Mouse (Mus musculus) spleen, postnatal 10 days (tissue): ENCODE measurements around the gene Acp1.

Experiments
- DNase-seq, 2 experiments: peaks; one replicate each; pipeline ENCODE4 v3.0.0; 2021 to 2022; ENCODE audit warnings: low spot score in 2 of 2

Acp1 gene

GRCm38 (mm10) chr12:30911261-30912047 is at the start of gene Acp1, which contains the start of gene Sh3yl1:
TSS of gene Acp1 (minus strand) at chr12:30911589.
TSS of gene Sh3yl1 (plus strand) at chr12:30911668.
- peak; percentile 98 for DNase-seq

GRCm38 (mm10) chr12:30944197-30944596 is 32.8 kb upstream of the Acp1 start:
- DNase-seq: no peak

- DNase-seq: no peak
Measured at GRCm38 (mm10) chr12:30943057-30943986, 31.9 kb upstream of the Acp1 start.

GRCm38 (mm10) chr12:30936899-30937298 is 25.5 kb upstream of the Acp1 start:
- DNase-seq: no peak

- DNase-seq: no peak
Measured at GRCm38 (mm10) chr12:30933299-30933698, 21.9 kb upstream of the Acp1 start.

- DNase-seq: no peak
Measured at GRCm38 (mm10) chr12:30928182-30928581, 16.8 kb upstream of the Acp1 start.

- no peak for DNase-seq
Measured at GRCm38 (mm10) chr12:30922401-30922800, 11.0 kb upstream of the Acp1 start.

- DNase-seq: no peak
Measured at GRCm38 (mm10) chr12:30912840-30913239, 1.5 kb upstream of the Acp1 start.

- peak; percentile 63 to 76 for DNase-seq
Measured at GRCm38 (mm10) chr12:30912048-30912381, 626 bp upstream of the Acp1 start.

GRCm38 (mm10) chr12:30910860-30911259 is 529 bp downstream of the Acp1 start:
- DNase-seq: peak; percentile 28 to 36

- peak; percentile 40 to 78 for DNase-seq
Measured at GRCm38 (mm10) chr12:30909881-30910280, 1.5 kb downstream of the Acp1 start.

GRCm38 (mm10) chr12:30908658-30909057 is 2.7 kb downstream of the Acp1 start:
- DNase-seq: peak; percentile 35 to 43

GRCm38 (mm10) chr12:30897039-30897438 is 14.3 kb downstream of the Acp1 start:
- DNase-seq: no peak

GRCm38 (mm10) chr12:30891438-30891837 is 20.0 kb downstream of the Acp1 start:
- DNase-seq: no peak

GRCm38 (mm10) chr12:30890067-30890466 is 21.3 kb downstream of the Acp1 start:
- DNase-seq: peak in 1 of 2 experiments; percentile 72

GRCm38 (mm10) chr12:30888003-30888402 is 23.4 kb downstream of the Acp1 start:
- no peak for DNase-seq

- DNase-seq: no peak
Measured at GRCm38 (mm10) chr12:30885891-30886290, 25.5 kb downstream of the Acp1 start.

GRCm38 (mm10) chr12:30884622-30885230 is 26.7 kb downstream of the Acp1 start:
- no peak for DNase-seq

GRCm38 (mm10) chr12:30883986-30884621 is 27.3 kb downstream of the Acp1 start, which contains the start of gene Alkal2:
TSS of gene Alkal2 (plus strand) at chr12:30884322.
- no peak for DNase-seq

- no peak for DNase-seq
Measured at GRCm38 (mm10) chr12:30883592-30883985, 27.8 kb downstream of the Acp1 start.

- no peak for DNase-seq
Measured at GRCm38 (mm10) chr12:30879447-30879846, 31.9 kb downstream of the Acp1 start.

GRCm38 (mm10) chr12:30865781-30866180 is 45.6 kb downstream of the Acp1 start:
- no peak for DNase-seq
